Mouse (Mus musculus): ENCODE measurements at regions not wholly inside any gene's neighbourhood (a gene's known extent, or its start where the extent isn't known, plus 50 kb on each side); places are given as distances from the start of the nearest gene placed in this dataset.
A peak's percentile ranks its signal among the peaks of the same experiment; 100 is the strongest.

DNA sequence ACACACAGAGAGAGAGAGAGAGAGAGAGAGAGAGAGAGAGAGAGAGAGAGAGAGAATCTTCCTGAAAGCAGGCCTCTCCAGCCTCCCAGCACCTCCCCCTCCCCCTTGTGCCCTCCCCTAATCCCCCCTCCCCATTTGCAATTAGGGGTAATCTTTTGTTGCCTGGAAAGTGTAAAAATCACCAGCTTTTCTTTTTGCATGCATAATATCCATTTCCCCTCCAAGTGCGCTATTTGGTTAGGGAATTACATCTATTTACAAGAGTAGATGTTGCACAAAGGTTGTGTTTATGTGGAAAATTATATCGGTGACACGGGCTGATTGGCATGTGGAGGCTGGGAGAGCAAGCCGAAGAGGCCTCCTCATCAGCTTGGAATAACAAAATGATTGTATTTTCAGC, 135.4 kb upstream of the Gm12830 start:
- Histone ChIP-seq H3K27me3 (peaks cover 38% of the 10 kb centered on the region), H3K4me3 (no peak overlapping the region), H3K9ac (no peak overlapping the region), H3K4me2 (no peak overlapping the region), H3K9me3 (no peaks in the 10 kb centered on the region), H3K4me1 (replicated peaks) (peaks cover 14% of the 10 kb centered on the region), H3K36me3 (no peaks in the 10 kb centered on the region), H3K27ac (no peak overlapping the region)
- no peak for ATAC-seq (ENCODE audit: low FRiP score)
- WGBS, result 60% methylated on average over 4 of the region's 4 CpGs

DNA sequence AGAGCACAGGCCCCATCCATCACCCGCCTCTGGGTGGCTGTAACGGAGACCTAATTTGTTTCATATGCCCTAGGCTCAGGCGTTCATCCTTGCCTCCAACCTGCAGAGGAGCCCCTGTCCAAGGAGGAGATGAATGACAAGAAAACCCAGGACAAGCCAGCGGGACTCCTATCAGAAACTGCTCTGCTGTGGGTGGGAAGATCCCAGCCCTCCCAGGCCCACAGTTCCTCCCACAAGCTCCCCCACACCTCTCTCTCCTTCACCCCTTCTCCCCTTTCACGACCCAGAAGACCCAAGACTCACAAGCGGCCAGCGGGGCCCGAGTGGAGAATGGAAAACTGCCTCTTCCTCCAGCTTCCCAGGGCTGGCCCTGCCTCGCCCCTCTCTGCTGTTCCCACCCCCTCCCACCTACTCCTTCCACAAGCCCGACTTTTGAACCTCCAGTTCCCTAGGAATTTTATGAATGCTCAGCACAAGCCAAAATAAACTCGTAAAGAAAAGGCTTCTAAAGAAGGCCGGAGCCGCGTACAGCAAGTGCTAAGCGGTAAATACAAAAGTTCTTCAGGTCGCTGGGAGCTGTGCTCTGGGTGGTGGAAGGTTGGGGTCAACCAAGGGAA, 133.1 kb upstream of the Gm12830 start:
- Histone ChIP-seq H3K36me3 (no peaks in the 10 kb centered on the region), H3K9ac (no peak overlapping the region), H3K9me3 (no peaks in the 10 kb centered on the region), H3K4me2 (no peak overlapping the region), H3K4me3 (no peak overlapping the region), H3K27ac (no peak overlapping the region), H3K27me3 (peaks cover 37% of the 10 kb centered on the region), H3K4me1 (replicated peaks) (peaks cover 14% of the 10 kb centered on the region)
- ATAC-seq (ENCODE audit: low FRiP score), result peak; percentile 36; the same call in 1 of the 2 replicates
- WGBS, result 23% methylated on average over 15 of the region's 16 CpGs

- no peaks in the 10 kb centered on the region for H3K9me3 ChIP-seq
- no peak overlapping the region for H3K27ac ChIP-seq
- peaks cover 37% of the 10 kb centered on the region for H3K27me3 ChIP-seq
- WGBS, result 70% methylated on average over 6 of the region's 6 CpGs
- H3K4me2 ChIP-seq, result no peak overlapping the region
- H3K4me1 ChIP-seq (replicated peaks), result peaks cover 14% of the 10 kb centered on the region
- no peak for ATAC-seq (ENCODE audit: low FRiP score)
- no peak overlapping the region for H3K4me3 ChIP-seq
- no peak overlapping the region for H3K9ac ChIP-seq
- no peaks in the 10 kb centered on the region for H3K36me3 ChIP-seq
Measured at GRCm38 (mm10) chr4:114688973-114689371, 132.6 kb upstream of the Gm12830 start.

GRCm38 (mm10) chr4:114705586-114705985, 115.9 kb upstream of the Gm12830 start:
- peaks cover 14% of the 10 kb centered on the region; the same call in 1 of the 2 replicates for H3K27me3 ChIP-seq
- H3K27ac ChIP-seq, result no peak overlapping the region
- no peak for ATAC-seq (ENCODE audit: low FRiP score)
- H3K9me3 ChIP-seq, result no peaks in the 10 kb centered on the region
- H3K4me2 ChIP-seq, result no peak overlapping the region
- no peaks in the 10 kb centered on the region for H3K4me1 ChIP-seq (replicated peaks)
- H3K9ac ChIP-seq, result no peak overlapping the region
- WGBS, result 60% methylated on average over 4 of the region's 4 CpGs
- H3K36me3 ChIP-seq, result no peaks in the 10 kb centered on the region
- no peak overlapping the region for H3K4me3 ChIP-seq

GRCm38 (mm10) chr4:114710182-114710909, 111.2 kb upstream of the Gm12830 start:
- no peak for ATAC-seq (ENCODE audit: low FRiP score)
- Histone ChIP-seq H3K9me3 (no peaks in the 10 kb centered on the region), H3K27ac (no peak overlapping the region), H3K36me3 (no peaks in the 10 kb centered on the region), H3K4me1 (replicated peaks) (peaks cover 3% of the 10 kb centered on the region; the same call in 1 of the 2 replicates), H3K27me3 (peaks cover 13% of the 10 kb centered on the region; the same call in 1 of the 2 replicates), H3K4me3 (no peak overlapping the region), H3K4me2 (no peak overlapping the region), H3K9ac (no peak overlapping the region)
- WGBS, result 63% methylated on average over 3 of the region's 3 CpGs

- Histone ChIP-seq H3K4me2 (no peak overlapping the region), H3K27ac (no peak overlapping the region), H3K36me3 (no peaks in the 10 kb centered on the region), H3K4me1 (replicated peaks) (peaks cover 3% of the 10 kb centered on the region; the same call in 1 of the 2 replicates), H3K9ac (no peak overlapping the region), H3K9me3 (no peaks in the 10 kb centered on the region), H3K27me3 (peaks cover 15% of the 10 kb centered on the region), H3K4me3 (no peak overlapping the region)
- WGBS, result 75% methylated on average over 3 of the region's 3 CpGs
- ATAC-seq (ENCODE audit: low FRiP score), result no peak
Measured at GRCm38 (mm10) chr4:114711082-114711481, 110.4 kb upstream of the Gm12830 start.

DNA sequence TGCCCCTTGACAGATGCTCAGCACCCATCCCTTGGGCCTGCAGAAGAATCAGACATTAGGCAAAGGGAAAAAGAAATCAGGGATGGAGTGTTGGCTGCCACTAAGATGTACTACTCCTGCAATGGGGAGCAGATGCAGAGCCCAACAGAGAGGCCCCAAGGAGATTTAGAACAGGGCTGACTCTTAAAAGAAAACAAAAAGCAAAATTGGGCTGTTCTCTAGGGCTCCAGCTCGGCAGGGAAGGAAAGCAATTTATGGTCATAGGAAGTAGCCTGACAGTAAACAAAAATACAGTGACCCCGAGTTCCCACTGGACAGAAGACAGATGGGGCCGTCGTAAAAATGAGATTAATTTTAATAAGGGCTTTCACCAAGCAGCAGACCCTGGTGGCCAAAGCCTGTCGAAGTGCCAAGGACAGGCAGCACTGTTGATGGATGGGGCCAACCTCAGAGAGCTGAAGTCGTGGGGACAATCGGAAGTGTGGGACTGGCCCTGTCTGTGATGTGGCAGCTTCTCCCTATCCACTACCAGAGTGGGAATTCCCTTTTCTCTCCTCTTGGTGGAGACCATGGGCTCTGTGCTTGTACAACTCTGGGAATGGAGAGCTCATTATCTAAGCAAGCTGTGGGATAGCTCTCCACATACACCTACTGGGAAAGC, 109.4 kb upstream of the Gm12830 start:
- Histone ChIP-seq H3K27me3 (peaks cover 20% of the 10 kb centered on the region), H3K9ac (no peak overlapping the region), H3K27ac (no peak overlapping the region), H3K36me3 (no peaks in the 10 kb centered on the region), H3K4me3 (no peak overlapping the region), H3K4me2 (no peak overlapping the region), H3K9me3 (no peaks in the 10 kb centered on the region), H3K4me1 (replicated peaks) (peaks cover 3% of the 10 kb centered on the region; the same call in 1 of the 2 replicates)
- no peak for ATAC-seq (ENCODE audit: low FRiP score)
- 35% methylated on average over 7 of the region's 7 CpGs for WGBS

GRCm38 (mm10) chr4:114712921-114713527, 108.5 kb upstream of the Gm12830 start:
- H3K27me3 ChIP-seq, result peaks cover 24% of the 10 kb centered on the region
- H3K4me1 ChIP-seq (replicated peaks), result peaks cover 3% of the 10 kb centered on the region; the same call in 1 of the 2 replicates
- WGBS, result 69% methylated on average over 4 of the region's 4 CpGs
- no peak overlapping the region for H3K9ac ChIP-seq
- H3K27ac ChIP-seq, result no peak overlapping the region
- peak; percentile 21; the same call in 1 of the 2 replicates for ATAC-seq (ENCODE audit: low FRiP score)
- H3K36me3 ChIP-seq, result no peaks in the 10 kb centered on the region
- no peak overlapping the region for H3K4me3 ChIP-seq
- no peak overlapping the region for H3K4me2 ChIP-seq
- H3K9me3 ChIP-seq, result 0 out of 2 replicates have a peak, but pooled peaks cover 6% of the 10 kb centered on the region

- Histone ChIP-seq H3K4me1 (replicated peaks) (peaks cover 3% of the 10 kb centered on the region; the same call in 1 of the 2 replicates), H3K27me3 (peaks cover 20% of the 10 kb centered on the region), H3K9me3 (0 out of 2 replicates have a peak, but pooled peaks cover 6% of the 10 kb centered on the region), H3K4me3 (no peak overlapping the region), H3K9ac (no peak overlapping the region), H3K27ac (no peak overlapping the region), H3K4me2 (no peak overlapping the region), H3K36me3 (no peaks in the 10 kb centered on the region)
- no peak for ATAC-seq (ENCODE audit: low FRiP score)
- 88% methylated on average over 2 of the region's 2 CpGs for WGBS
Measured at GRCm38 (mm10) chr4:114716703-114717102, 104.8 kb upstream of the Gm12830 start.

- no peak overlapping the region for H3K4me3 ChIP-seq
- H3K4me1 ChIP-seq (replicated peaks), result no peaks in the 10 kb centered on the region
- H3K36me3 ChIP-seq, result no peaks in the 10 kb centered on the region
- 73% methylated on average over 3 of the region's 3 CpGs for WGBS
- H3K9ac ChIP-seq, result no peak overlapping the region
- peaks cover 32% of the 10 kb centered on the region for H3K27me3 ChIP-seq
- ATAC-seq (ENCODE audit: low FRiP score), result no peak
- H3K27ac ChIP-seq, result no peak overlapping the region
- H3K9me3 ChIP-seq, result 0 out of 2 replicates have a peak, but pooled peaks cover 9% of the 10 kb centered on the region
- H3K4me2 ChIP-seq, result no peak overlapping the region
Measured at GRCm38 (mm10) chr4:114720696-114721095, 100.8 kb upstream of the Gm12830 start.

- H3K4me1 ChIP-seq (replicated peaks), result no peaks in the 10 kb centered on the region
- H3K9ac ChIP-seq, result no peak overlapping the region
- no peak overlapping the region for H3K4me2 ChIP-seq
- 0 out of 2 replicates have a peak, but pooled peaks cover 9% of the 10 kb centered on the region for H3K9me3 ChIP-seq
- 65% methylated on average over 2 of the region's 2 CpGs for WGBS
- H3K4me3 ChIP-seq, result no peak overlapping the region
- peaks cover 28% of the 10 kb centered on the region for H3K27me3 ChIP-seq
- ATAC-seq (ENCODE audit: low FRiP score), result no peak
- no peak overlapping the region for H3K27ac ChIP-seq
- no peaks in the 10 kb centered on the region for H3K36me3 ChIP-seq
Measured at GRCm38 (mm10) chr4:114721386-114721785, 100.1 kb upstream of the Gm12830 start.

Measured in hindbrain, embryonic 13.5 days (tissue).